Mouse (Mus musculus) adipocyte (in vitro differentiated cells): ENCODE measurements around the gene 1600015I10Rik.

Experiments used
- DNase-seq: peaks from one replicate; pipeline ENCODE4 v3.0.0-alpha.2; 2016; ENCODE audit warnings: low spot score

1600015I10Rik gene

GRCm38 (mm10) chr6:48967868-48968267, 38.2 kb downstream of the 1600015I10Rik start:
- DNase-seq, result no peak

GRCm38 (mm10) chr6:48974663-48975062, 45.0 kb downstream of the 1600015I10Rik start, which contains the start of gene Doxl2:
Gene Doxl2, plus strand, starts transcription at chr6:48974963.
- DNase-seq, result no peak

DNA sequence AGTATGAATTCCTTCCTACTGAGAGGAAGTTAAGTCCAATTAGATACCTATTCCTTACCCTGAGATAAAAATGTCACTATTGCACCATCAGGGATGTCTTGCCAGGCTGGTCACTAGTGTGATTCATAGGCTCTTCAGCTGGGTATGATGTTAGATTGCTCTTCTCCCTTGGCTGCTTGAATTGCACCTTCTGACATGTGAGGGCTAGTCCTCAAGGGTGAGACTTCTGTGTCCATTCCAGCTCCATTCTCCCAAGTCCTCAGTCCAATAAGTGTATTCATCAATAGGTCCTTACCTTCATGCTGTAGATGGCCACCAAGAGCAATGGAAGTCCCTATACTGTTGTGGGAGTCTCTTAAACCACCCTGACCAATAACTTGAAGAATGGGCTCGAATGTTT, 49.9 kb downstream of the 1600015I10Rik start:
- DNase-seq, result no peak

DNA sequence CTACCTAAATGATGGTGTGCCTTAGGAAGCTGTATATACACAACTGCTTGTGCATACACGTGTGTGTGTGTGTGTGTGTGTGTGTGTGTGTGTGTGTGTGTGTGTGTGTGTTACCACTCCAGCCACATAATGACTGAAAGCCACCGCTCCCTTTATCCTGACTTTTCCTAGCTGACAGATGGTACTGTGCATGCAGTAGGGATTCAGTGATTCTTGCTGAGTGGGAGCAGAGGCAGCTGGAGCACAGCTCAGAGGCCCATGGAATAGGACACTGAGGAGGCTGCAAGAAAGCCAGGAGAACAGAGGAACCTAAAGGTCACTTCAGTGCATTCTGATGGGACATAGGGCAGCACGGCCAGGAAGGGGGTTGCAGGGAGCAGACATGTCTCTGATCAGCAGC, 52.6 kb downstream of the 1600015I10Rik start:
- no peak for DNase-seq
